ENCODE assay signal across 12 mouse cellular contexts in the genomic region with DNA sequence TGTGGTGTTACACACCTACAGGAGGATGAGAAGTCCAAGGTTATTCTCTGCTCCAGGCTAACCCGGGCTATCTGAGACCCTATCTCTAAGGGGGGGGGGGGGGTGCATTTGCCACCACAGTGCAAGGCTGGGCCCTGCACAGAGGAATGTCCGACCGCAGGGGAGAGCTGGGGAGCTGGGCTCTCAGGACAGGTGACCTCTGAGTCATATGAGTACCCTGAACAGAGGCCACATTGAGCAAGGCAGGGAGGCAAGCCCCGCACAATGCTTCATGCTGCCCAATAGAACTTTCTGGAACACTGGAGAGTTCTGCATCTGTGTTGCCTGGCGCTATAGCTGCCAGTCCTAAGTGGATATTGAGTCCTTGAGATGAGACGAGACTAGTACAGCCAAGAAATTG.
"Had no signal": no experiment of that assay in that cellular context is flagged by ENCODE, and none has a peak within 500 bp of the region (broad histone marks: within the 10 kb centered on the region; RNA-seq: fewer than 3 reads in every experiment).

No protein-coding gene starts in this region.

- H3K9ac ChIP-seq: limb, embryonic 12.5 days; liver, embryonic 15.5 days; neural tube, embryonic 12.5 days had no signal

- H3K27me3 ChIP-seq: limb, embryonic 12.5 days had no signal

- H3K36me3 ChIP-seq: liver, embryonic 15.5 days; neural tube, embryonic 12.5 days had no signal

- H3K4me2 ChIP-seq: limb, embryonic 12.5 days; liver, embryonic 15.5 days; neural tube, embryonic 12.5 days had no signal

- H3K4me3 ChIP-seq: limb, embryonic 12.5 days; liver, embryonic 15.5 days; neural tube, embryonic 12.5 days had no signal

- H3K27ac ChIP-seq: kidney, postnatal 0 days; limb, embryonic 12.5 days; liver, embryonic 15.5 days; neural tube, embryonic 12.5 days had no signal

- H3K4me1 ChIP-seq: liver, embryonic 15.5 days had no signal

- H3K9me3 ChIP-seq: limb, embryonic 12.5 days; liver, embryonic 15.5 days; neural tube, embryonic 12.5 days had no signal

- DNase-seq: kidney, adult 9 months; kidney, postnatal 36 days; layer of hippocampus, adult 9-11 months; layer of hippocampus, postnatal 36 days; lung, adult 2 months; lung, postnatal 36 days; thymus, adult 2 months; thymus, postnatal 25 days had no signal
